Mouse (Mus musculus): Measurements from ENCODE around the gene Yeats2.

Gene Yeats2

GRCm38 (mm10) chr16:20153742-20154141 lies 12.9 kb downstream of the Yeats2 start:
- no peak for DNase-seq (ENCODE audit: low read depth, low spot score)
- Histone ChIP-seq H3K36me3 (ENCODE audit: control insufficient read depth, insufficient read depth, low read length, poor library complexity, severe bottlenecking) (peaks cover 3% of the 10 kb centered on the region; the same call in 1 of the 2 replicates), H3K27me3 (ENCODE audit: control insufficient read depth, insufficient read depth, low read length, poor library complexity, severe bottlenecking) (no peaks in the 10 kb centered on the region)

DNA sequence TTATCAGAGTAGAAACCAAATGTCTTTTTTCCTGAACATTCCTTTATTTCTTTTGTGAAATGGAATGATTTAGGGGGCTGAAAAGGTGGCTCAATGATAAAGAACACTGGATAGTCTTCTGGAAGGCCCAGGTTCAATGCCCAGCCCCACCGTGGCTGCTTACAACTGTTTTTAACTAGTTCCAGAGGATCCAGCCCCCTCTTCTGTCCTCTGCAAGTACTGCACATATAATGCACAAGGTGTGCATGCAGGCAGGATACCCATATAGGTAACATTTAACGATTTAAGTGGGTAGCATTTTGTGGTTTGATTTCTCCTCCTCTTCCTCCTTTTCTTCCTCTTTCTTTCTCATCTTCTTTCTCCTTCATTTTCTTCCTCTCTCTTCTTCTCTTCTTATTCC lies 19.3 kb downstream of the Yeats2 start:
- peaks cover 6% of the 10 kb centered on the region; the same call in 1 of the 2 replicates for H3K36me3 ChIP-seq (ENCODE audit: control insufficient read depth, insufficient read depth, low read length, poor library complexity, severe bottlenecking)
- no peaks in the 10 kb centered on the region for H3K27me3 ChIP-seq (ENCODE audit: control insufficient read depth, insufficient read depth, low read length, poor library complexity, severe bottlenecking)
- peak; percentile 23 for DNase-seq (ENCODE audit: low read depth, low spot score)

DNA sequence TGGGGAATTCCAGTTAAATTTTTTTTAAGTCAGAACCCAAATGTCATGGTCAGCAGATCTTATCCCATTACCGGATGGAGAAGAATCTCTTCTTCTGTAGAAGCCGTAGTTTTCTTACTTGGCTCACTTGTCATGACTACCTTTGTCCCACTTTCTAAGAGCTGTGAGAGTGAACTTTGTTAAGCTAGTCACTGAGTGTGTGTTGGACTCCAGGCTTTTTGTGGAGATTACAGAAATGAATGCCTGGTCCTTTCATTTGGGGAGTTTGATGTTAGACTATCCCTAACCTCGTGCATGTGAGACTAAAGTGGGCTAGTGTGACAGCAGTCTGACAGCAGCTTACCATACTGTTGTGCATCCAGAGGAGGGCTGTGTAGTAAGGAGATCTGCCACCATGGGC lies 28.2 kb downstream of the Yeats2 start:
- no peaks in the 10 kb centered on the region for H3K27me3 ChIP-seq (ENCODE audit: control insufficient read depth, insufficient read depth, low read length, poor library complexity, severe bottlenecking)
- H3K36me3 ChIP-seq (ENCODE audit: control insufficient read depth, insufficient read depth, low read length, poor library complexity, severe bottlenecking), result peaks cover 4% of the 10 kb centered on the region; the same call in 1 of the 2 replicates
- DNase-seq (ENCODE audit: low read depth, low spot score), result no peak

DNA sequence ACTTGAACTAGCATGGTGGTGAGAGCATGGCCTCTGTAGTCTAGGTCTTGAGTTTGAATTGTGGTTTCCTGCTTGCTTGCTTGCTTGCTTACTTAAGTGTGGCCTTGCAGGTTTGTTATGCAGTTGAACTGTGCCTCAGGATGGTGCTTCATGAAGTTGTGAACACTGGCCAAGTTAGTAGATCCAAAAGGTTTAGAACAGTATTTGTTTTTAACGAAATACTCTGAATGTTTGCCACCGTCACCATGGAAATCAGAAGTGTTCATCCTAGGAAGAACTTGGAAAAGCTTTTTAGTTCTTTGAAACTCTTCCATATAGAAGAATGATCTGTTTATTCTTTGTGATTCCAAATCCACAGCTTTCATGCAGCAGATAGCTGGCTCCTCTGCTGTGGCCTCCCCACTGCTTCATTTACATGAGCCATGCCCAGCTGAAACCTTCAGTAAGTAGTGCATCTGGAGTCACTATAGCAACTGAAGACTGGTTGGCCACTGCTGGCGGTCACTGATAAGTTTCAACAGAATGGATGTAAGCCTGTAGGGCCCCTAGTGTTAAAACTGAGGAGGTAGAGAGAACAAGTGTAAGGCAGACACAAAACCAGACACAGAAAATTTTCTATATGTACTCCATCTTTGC lies 28.7 kb downstream of the Yeats2 start:
- H3K27me3 ChIP-seq (ENCODE audit: control insufficient read depth, insufficient read depth, low read length, poor library complexity, severe bottlenecking), result no peaks in the 10 kb centered on the region
- DNase-seq (ENCODE audit: low read depth, low spot score), result no peak
- H3K36me3 ChIP-seq (ENCODE audit: control insufficient read depth, insufficient read depth, low read length, poor library complexity, severe bottlenecking), result peaks cover 4% of the 10 kb centered on the region; the same call in 1 of the 2 replicates

GRCm38 (mm10) chr16:20179406-20180175 lies 38.7 kb downstream of the Yeats2 start:
- no peak for DNase-seq (ENCODE audit: low read depth, low spot score)
- Histone ChIP-seq H3K27me3 (ENCODE audit: control insufficient read depth, insufficient read depth, low read length, poor library complexity, severe bottlenecking) (no peaks in the 10 kb centered on the region), H3K36me3 (ENCODE audit: control insufficient read depth, insufficient read depth, low read length, poor library complexity, severe bottlenecking) (0 out of 2 replicates have a peak, but pooled peaks cover 5% of the 10 kb centered on the region)

DNA sequence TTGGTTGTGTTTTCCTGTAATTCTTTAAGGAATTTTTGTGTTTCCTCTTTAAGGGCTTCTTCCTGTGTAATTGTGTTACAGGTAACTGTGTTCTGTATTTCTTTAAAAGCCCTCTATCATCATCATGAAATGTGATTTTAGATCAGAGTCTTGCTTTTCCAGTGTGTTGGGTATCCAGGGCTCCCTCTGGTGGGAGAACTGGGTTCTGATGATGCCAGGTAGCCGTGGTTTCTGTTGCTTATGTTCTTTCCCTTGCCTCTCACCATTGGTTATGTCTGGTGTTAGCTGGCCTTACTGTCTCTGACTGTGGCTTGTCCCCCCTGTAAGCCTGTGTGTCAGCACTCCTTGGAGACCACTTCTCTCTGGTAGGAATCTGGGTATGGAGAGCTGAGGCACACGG lies 44.5 kb downstream of the Yeats2 start:
- Histone ChIP-seq H3K27me3 (ENCODE audit: control insufficient read depth, insufficient read depth, low read length, poor library complexity, severe bottlenecking) (no peaks in the 10 kb centered on the region), H3K36me3 (ENCODE audit: control insufficient read depth, insufficient read depth, low read length, poor library complexity, severe bottlenecking) (peaks cover 9% of the 10 kb centered on the region; the same call in 1 of the 2 replicates)
- DNase-seq (ENCODE audit: low read depth, low spot score), result peak; percentile 66

GRCm38 (mm10) chr16:20191161-20191882 lies 50.5 kb downstream of the Yeats2 start:
- H3K36me3 ChIP-seq (ENCODE audit: control insufficient read depth, insufficient read depth, low read length, poor library complexity, severe bottlenecking), result peaks cover 13% of the 10 kb centered on the region
- no peaks in the 10 kb centered on the region for H3K27me3 ChIP-seq (ENCODE audit: control insufficient read depth, insufficient read depth, low read length, poor library complexity, severe bottlenecking)
- DNase-seq (ENCODE audit: low read depth, low spot score), result no peak

- H3K27me3 ChIP-seq (ENCODE audit: control insufficient read depth, insufficient read depth, low read length, poor library complexity, severe bottlenecking), result no peaks in the 10 kb centered on the region
- no peak for DNase-seq (ENCODE audit: low read depth, low spot score)
- H3K36me3 ChIP-seq (ENCODE audit: control insufficient read depth, insufficient read depth, low read length, poor library complexity, severe bottlenecking), result peaks cover 13% of the 10 kb centered on the region
Observed at GRCm38 (mm10) chr16:20192043-20192442, 51.2 kb downstream of the Yeats2 start.

DNA sequence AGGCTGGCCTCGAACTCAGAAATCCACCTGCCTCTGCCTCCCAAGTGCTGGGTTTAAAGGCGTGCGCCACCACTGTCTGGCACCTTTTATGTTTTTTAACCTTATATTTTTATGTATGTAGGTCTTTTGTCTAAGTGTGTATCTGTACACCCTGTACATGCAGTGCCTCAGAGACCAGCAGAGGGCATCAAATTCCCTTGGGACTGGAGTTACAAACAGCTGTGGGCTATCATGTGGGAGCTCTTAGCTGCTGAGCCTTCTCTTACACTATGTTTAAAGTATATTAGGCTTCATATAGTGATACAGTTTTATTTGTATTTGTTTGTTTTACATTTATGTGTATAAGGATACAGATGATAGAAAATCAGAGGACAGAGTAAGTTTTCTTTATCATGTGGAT lies 54.7 kb downstream of the Yeats2 start:
- Histone ChIP-seq H3K27me3 (ENCODE audit: control insufficient read depth, insufficient read depth, low read length, poor library complexity, severe bottlenecking) (no peaks in the 10 kb centered on the region), H3K36me3 (ENCODE audit: control insufficient read depth, insufficient read depth, low read length, poor library complexity, severe bottlenecking) (peaks cover 3% of the 10 kb centered on the region)
- DNase-seq (ENCODE audit: low read depth, low spot score), result peak; percentile 73

- DNase-seq (ENCODE audit: low read depth, low spot score), result no peak
- Histone ChIP-seq H3K36me3 (ENCODE audit: control insufficient read depth, insufficient read depth, low read length, poor library complexity, severe bottlenecking) (peaks cover 1% of the 10 kb centered on the region; the same call in 1 of the 2 replicates), H3K27me3 (ENCODE audit: control insufficient read depth, insufficient read depth, low read length, poor library complexity, severe bottlenecking) (no peaks in the 10 kb centered on the region)
Observed at GRCm38 (mm10) chr16:20196962-20197361, 56.1 kb downstream of the Yeats2 start.

DNA sequence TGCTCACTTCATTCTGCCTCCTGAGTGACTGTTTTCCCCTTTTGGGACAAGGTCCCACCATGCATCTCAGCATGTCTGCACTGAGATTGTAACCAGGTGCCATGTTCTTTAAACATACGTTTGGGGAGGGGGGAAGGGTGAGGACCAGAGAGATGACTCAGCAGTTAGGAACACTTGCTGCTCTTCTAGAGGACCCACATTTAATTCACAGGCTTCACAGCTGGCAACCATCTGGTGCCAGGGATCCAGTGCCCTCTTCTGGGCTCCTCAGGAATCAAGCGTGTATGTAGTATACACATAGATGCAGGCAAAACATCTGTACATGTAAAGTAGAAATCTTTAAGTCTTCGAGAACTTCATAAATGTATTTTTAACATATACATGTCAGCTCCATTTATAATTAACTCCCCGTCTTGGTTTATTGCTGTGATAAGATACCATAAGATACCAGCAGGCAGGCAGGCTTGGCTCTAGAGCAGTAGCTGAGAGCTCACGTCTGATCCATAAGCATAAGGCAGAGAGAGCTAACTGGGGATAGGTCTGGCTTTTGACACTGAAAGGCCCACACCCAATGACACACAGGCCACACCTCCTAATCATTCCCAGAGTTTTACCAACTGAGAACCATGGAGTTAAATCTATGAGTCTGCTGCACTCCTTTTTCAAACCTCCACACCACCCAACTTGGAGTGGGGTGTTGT lies 58.8 kb downstream of the Yeats2 start:
- H3K36me3 ChIP-seq (ENCODE audit: control insufficient read depth, insufficient read depth, low read length, poor library complexity, severe bottlenecking), result peaks cover 5% of the 10 kb centered on the region; the same call in 1 of the 2 replicates
- H3K27me3 ChIP-seq (ENCODE audit: control insufficient read depth, insufficient read depth, low read length, poor library complexity, severe bottlenecking), result no peaks in the 10 kb centered on the region
- no peak for DNase-seq (ENCODE audit: low read depth, low spot score)

DNA sequence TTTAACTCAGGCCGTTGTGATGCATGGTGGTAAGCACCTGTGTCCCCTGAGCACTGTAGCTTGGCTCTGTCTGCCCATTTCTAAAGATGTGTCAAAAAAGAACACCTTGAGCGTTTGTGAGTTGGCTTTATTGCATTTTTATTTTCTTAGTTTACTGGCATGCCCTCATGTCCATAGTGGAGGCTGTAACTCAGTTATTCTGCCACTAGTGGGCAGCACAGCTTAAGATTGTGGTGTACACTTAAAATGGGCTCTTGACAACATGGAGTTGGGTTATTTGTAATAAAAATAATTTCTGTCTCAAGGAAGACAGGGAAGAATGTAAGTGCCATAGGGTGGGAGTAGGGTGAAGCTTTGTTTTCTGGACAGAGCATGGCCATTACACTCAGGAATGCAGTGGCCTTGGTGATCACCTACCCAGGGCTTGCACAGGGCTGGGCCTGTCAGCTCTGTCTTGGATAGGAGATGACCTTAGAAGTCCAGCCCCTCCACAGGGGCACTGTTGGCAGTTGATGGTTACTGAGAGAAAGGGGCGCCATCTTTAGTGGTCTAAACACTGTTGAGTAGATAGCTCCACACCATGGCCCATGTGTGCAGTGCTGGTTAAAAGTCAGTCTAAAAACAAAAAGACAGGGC lies 72.8 kb downstream of the Yeats2 start:
- H3K27me3 ChIP-seq (ENCODE audit: control insufficient read depth, insufficient read depth, low read length, poor library complexity, severe bottlenecking), result no peaks in the 10 kb centered on the region
- DNase-seq (ENCODE audit: low read depth, low spot score), result peak; percentile 61
- H3K36me3 ChIP-seq (ENCODE audit: control insufficient read depth, insufficient read depth, low read length, poor library complexity, severe bottlenecking), result peaks cover 8% of the 10 kb centered on the region

- no peaks in the 10 kb centered on the region for H3K27me3 ChIP-seq (ENCODE audit: control insufficient read depth, insufficient read depth, low read length, poor library complexity, severe bottlenecking)
- H3K36me3 ChIP-seq (ENCODE audit: control insufficient read depth, insufficient read depth, low read length, poor library complexity, severe bottlenecking), result no peaks in the 10 kb centered on the region; the same call in none of the 2 replicates
- no peak for DNase-seq (ENCODE audit: low read depth, low spot score)
Observed at GRCm38 (mm10) chr16:20222726-20223125, 81.9 kb downstream of the Yeats2 start.

DNA sequence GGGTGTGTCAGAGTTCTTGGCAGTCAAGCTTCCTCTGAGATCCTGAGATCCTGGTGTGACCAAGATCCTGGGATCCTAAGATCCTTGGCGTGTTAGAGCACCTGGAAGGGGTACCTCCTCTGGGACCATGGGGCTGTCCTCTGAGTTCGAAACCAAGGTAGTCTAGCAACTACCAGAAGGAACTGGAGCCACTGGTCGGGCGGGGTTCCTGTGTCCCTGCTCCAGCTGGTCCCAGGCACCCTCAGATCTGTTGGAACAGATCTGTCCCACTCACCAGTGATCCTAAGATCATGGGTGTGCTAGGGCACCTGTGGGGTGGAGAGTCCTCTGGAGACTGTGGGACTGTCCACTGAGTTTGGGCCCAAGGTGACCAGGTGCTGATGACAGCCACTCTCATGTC lies 85.8 kb downstream of the Yeats2 start:
- no peak for DNase-seq (ENCODE audit: low read depth, low spot score)

More for the DNA sequence above, 85.8 kb downstream of the Yeats2 start:
- Histone ChIP-seq H3K36me3 (ENCODE audit: control insufficient read depth, insufficient read depth, low read length, poor library complexity, severe bottlenecking) (peaks cover 9% of the 10 kb centered on the region; the same call in 1 of the 2 replicates), H3K27me3 (ENCODE audit: control insufficient read depth, insufficient read depth, low read length, poor library complexity, severe bottlenecking) (no peaks in the 10 kb centered on the region)

All from splenic B cell, adult 2 months (primary cell).